Mouse (Mus musculus): ENCODE results near the gene Plxnd1. TPM values are rescaled to one million over a fixed set of nuclear protein-coding genes. Genes with fewer than 3 reads are reported as not detected.

Plxnd1 gene
- polyA plus RNA-seq, 1 experiment from 2014 or later = 23.8 TPM

DNA sequence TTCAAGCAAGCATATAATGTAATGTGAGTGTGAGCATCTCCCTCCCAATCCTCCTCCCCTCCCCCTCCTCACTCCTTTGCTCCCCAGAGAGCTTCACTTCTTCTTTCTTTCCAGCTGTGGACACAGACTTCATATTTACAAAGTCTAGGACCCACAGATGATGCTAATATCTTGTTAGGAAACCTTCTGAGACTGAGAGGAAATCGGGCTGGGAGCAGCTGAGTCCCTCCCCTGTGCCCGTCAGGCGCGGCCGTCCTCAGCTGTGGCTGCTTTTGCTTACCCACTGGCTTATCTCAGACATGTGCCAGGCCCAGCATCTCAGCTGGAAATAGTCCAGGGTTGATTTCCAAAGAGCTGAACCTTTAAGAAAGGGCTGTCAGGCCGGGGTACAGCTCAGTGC lies 48.4 kb downstream of the Plxnd1 start:
- ATAC-seq (ENCODE audit: insufficient read depth, low FRiP score, low TSS enrichment) (no peak), DNase-seq (ENCODE audit: low spot score) (no peak)
- WGBS = 75% methylated on average over 6 of the region's 6 CpGs
- H3K9ac ChIP-seq (ENCODE audit: low read length) = no peak overlapping the region
- no peaks in the 10 kb centered on the region for H3K9me3 ChIP-seq (ENCODE audit: control insufficient read depth, low read length)
- H3K4me1 ChIP-seq (ENCODE audit: control insufficient read depth, insufficient read depth, low read length) = no peaks in the 10 kb centered on the region
- H3K27ac ChIP-seq (ENCODE audit: low read depth, low read length) = no peak overlapping the region
- no peaks in the 10 kb centered on the region for H3K36me3 ChIP-seq (ENCODE audit: control insufficient read depth, insufficient read depth, low read length)
- no peak overlapping the region for H3K4me2 ChIP-seq (ENCODE audit: low read depth)
- no peak overlapping the region for H3K4me3 ChIP-seq (ENCODE audit: low read depth, low read length)
- no peaks in the 10 kb centered on the region for H3K27me3 ChIP-seq (ENCODE audit: control insufficient read depth, insufficient read depth, low read length)

DNA sequence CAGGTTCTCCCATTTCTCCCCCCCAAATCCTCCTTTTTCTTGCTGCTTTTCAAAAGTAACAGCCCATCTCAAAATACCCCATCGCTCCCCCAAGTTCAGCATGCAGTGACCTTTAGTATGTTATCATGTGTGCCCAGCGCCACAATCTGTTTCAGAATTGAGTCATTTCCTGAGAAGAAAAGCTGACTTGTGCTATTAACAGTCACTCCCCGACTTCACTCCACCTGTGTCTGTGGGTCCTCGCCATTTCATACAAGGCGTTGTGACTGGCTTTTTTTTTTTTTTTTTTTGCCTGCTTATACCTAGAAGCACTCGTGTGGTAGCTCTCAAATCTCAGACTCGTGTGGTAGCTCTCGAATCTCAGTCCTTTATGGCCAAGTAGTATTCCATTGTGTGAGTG lies 49.2 kb downstream of the Plxnd1 start:
- Histone ChIP-seq H3K9me3 (ENCODE audit: control insufficient read depth, low read length) (no peaks in the 10 kb centered on the region), H3K36me3 (ENCODE audit: control insufficient read depth, insufficient read depth, low read length) (no peaks in the 10 kb centered on the region), H3K27ac (ENCODE audit: low read depth, low read length) (no peak overlapping the region), H3K27me3 (ENCODE audit: control insufficient read depth, insufficient read depth, low read length) (no peaks in the 10 kb centered on the region), H3K9ac (ENCODE audit: low read length) (no peak overlapping the region), H3K4me1 (ENCODE audit: control insufficient read depth, insufficient read depth, low read length) (no peaks in the 10 kb centered on the region), H3K4me2 (ENCODE audit: low read depth) (no peak overlapping the region), H3K4me3 (ENCODE audit: low read depth, low read length) (no peak overlapping the region)
- ATAC-seq (ENCODE audit: insufficient read depth, low FRiP score, low TSS enrichment) (no peak), DNase-seq (ENCODE audit: low spot score) (no peak)
- WGBS = 86% methylated on average over 8 of the region's 8 CpGs

DNA sequence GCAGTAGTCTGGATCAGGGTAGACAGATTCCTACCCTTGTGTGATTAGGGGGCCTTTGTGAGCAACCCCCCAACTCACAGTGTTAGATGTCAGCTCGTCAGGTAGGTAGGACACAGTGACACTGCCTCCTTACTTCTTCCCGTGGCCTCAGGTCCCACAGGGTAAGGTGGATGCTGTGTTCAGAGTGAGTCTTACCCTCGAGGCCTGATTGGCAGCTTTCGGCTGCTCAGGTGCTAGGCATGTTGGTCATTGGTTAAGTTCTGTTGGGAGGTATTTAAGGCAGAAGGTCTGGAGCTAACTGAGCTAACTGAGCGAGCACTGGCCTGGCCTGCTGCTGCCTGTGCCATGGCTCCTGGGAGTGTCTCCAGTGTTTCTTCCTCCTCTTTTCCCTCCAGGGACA lies 50.2 kb downstream of the Plxnd1 start, which contains the start of gene H1foo:
Gene H1foo (plus strand): TSS at position 301 of the 400 bp plus-strand sequence.
- WGBS = 88% methylated on average over 5 of the region's 5 CpGs
- Histone ChIP-seq H3K9ac (ENCODE audit: low read length) (no peak within 1 kb of the TSS), H3K9me3 (ENCODE audit: control insufficient read depth, low read length) (no peaks in the 10 kb centered on the region), H3K4me2 (ENCODE audit: low read depth) (no peak within 1 kb of the TSS), H3K36me3 (ENCODE audit: control insufficient read depth, insufficient read depth, low read length) (no peaks in the 10 kb centered on the region), H3K27me3 (ENCODE audit: control insufficient read depth, insufficient read depth, low read length) (no peaks in the 10 kb centered on the region), H3K4me1 (ENCODE audit: control insufficient read depth, insufficient read depth, low read length) (no peaks in the 10 kb centered on the region), H3K4me3 (ENCODE audit: low read depth, low read length) (no peak within 1 kb of the TSS), H3K27ac (ENCODE audit: low read depth, low read length) (no peak within 1 kb of the TSS)
- no peak for ATAC-seq (ENCODE audit: insufficient read depth, low FRiP score, low TSS enrichment)
- no peak for DNase-seq (ENCODE audit: low spot score)

DNA sequence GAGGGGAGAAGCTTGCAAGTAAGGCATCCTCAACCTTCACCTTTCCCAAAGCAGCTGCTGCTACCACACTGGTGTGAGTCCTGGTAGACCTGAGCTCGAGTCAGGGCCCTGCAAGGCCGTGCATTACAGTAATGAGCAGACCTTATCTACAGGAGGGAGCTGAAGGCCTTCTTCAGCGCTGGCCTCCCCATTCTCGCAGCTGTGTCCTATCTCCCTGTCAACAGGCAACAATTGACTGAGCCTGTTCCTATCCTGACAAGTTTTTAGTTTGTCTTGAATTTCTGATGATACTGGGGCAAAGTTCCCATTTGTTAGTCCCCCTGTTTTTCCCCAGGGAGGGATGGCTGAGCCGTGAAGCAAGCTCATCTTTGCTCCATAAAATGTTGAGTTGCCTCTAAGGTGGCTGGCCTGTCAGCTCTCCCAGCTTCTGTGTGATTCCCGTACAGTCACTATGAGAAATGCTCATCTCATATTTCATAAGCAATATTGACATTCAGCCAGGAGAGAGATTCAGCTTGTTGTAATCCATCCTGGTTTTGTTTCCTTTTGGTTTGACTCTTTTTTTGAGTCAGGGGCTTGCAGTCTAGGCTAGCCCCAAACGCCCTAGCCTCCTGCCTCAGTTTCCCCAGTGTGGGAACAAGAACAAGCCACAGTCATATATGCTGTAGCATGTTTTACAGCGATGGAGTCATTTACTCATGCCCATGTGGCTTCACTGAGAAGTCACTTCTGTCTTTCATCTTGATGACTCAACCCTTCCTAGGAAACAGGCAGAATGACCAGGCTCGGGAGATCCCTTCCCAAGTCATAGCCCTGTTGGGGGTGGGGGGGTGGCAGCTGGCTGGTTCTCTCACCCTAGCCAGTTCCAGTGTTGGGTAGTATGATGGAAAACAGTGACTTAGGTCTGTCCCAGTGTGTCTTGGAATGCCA lies 51.0 kb downstream of the Plxnd1 start:
- H3K27ac ChIP-seq (ENCODE audit: low read depth, low read length) = no peak overlapping the region
- H3K9me3 ChIP-seq (ENCODE audit: control insufficient read depth, low read length) = no peaks in the 10 kb centered on the region
- H3K4me3 ChIP-seq (ENCODE audit: low read depth, low read length) = no peak overlapping the region
- DNase-seq (ENCODE audit: low spot score) = no peak
- H3K36me3 ChIP-seq (ENCODE audit: control insufficient read depth, insufficient read depth, low read length) = no peaks in the 10 kb centered on the region
- no peak overlapping the region for H3K9ac ChIP-seq (ENCODE audit: low read length)
- 79% methylated on average over 9 of the region's 9 CpGs for WGBS
- H3K4me1 ChIP-seq (ENCODE audit: control insufficient read depth, insufficient read depth, low read length) = no peaks in the 10 kb centered on the region
- H3K4me2 ChIP-seq (ENCODE audit: low read depth) = no peak overlapping the region
- no peaks in the 10 kb centered on the region for H3K27me3 ChIP-seq (ENCODE audit: control insufficient read depth, insufficient read depth, low read length)
- ATAC-seq (ENCODE audit: insufficient read depth, low FRiP score, low TSS enrichment) = no peak

DNA sequence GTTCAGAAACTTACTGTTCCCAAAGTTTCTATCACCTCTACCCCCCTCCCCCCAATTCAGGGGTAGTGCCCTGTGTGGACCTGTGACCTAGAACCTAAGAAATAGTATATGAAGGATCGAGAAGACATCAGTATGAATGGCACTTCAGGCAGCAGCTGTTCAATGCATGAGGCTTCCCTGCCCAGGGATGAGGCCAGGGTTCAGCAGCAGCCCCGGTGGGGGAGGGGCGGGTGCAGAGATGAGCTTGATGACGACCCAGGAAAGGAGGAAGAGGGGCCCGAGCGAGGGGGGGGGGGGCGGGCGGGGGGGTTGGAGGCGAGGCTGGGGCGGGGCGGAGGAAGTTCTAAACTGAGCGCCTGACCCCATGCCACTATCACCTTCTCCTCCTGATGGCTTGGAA lies 53.7 kb downstream of the Plxnd1 start:
- no peaks in the 10 kb centered on the region for H3K9me3 ChIP-seq (ENCODE audit: control insufficient read depth, low read length)
- H3K36me3 ChIP-seq (ENCODE audit: control insufficient read depth, insufficient read depth, low read length) = no peaks in the 10 kb centered on the region
- H3K4me2 ChIP-seq (ENCODE audit: low read depth) = no peak overlapping the region
- H3K4me1 ChIP-seq (ENCODE audit: control insufficient read depth, insufficient read depth, low read length) = no peaks in the 10 kb centered on the region
- no peak overlapping the region for H3K4me3 ChIP-seq (ENCODE audit: low read depth, low read length)
- no peaks in the 10 kb centered on the region for H3K27me3 ChIP-seq (ENCODE audit: control insufficient read depth, insufficient read depth, low read length)
- no peak overlapping the region for H3K9ac ChIP-seq (ENCODE audit: low read length)
- no peak overlapping the region for H3K27ac ChIP-seq (ENCODE audit: low read depth, low read length)
- 9% methylated on average over 10 of the region's 12 CpGs for WGBS
- no peak for DNase-seq (ENCODE audit: low spot score)
- ATAC-seq (ENCODE audit: insufficient read depth, low FRiP score, low TSS enrichment) = no peak

DNA sequence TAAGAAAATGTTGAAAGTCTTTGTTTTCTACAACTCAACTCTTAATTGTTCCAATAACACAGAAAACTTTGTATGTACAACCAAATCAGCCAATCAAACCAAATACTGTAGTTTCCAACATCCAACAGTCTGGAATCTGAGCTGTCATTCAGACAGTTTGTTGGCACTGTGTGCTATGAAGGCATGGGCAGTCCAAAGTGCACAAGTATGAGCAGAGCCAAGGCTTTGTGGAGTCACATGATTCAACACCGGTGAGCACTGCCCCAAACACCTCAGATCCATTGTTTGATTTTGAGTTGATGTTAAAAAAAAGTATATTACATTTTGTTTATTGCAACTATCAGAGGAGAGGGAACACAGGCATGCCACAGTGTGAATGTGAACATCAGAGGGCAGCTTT lies 54.2 kb downstream of the Plxnd1 start:
- 97% methylated on average over 1 of the region's 1 CpGs for WGBS
- no peak overlapping the region for H3K27ac ChIP-seq (ENCODE audit: low read depth, low read length)

DNA sequence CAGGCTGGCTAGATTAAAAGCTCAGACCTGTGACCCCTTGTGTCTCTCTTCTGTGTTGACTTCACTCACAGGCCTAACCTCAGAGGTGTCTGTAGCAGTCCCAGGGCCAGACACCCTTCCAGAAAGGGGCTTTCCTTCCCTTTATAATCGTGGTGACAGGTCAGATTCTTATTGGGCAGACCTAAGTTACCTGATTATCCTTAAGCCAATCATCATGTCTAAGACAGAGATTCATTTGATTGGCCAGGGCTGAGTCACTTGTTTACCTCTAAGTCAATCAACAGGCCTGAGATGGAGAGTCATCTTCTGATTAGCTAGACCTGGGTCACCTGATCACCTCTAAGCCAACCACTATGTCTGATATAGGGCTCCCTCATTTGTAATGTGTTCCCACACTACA lies 56.0 kb downstream of the Plxnd1 start:
- 59% methylated on average over 1 of the region's 1 CpGs for WGBS

More for the DNA sequence above, 54.2 kb downstream of the Plxnd1 start:
- H3K36me3 ChIP-seq (ENCODE audit: control insufficient read depth, insufficient read depth, low read length) = no peaks in the 10 kb centered on the region
- ATAC-seq (ENCODE audit: insufficient read depth, low FRiP score, low TSS enrichment) (no peak), DNase-seq (ENCODE audit: low spot score) (no peak)
- H3K27me3 ChIP-seq (ENCODE audit: control insufficient read depth, insufficient read depth, low read length) = no peaks in the 10 kb centered on the region
- no peaks in the 10 kb centered on the region for H3K9me3 ChIP-seq (ENCODE audit: control insufficient read depth, low read length)
- no peak overlapping the region for H3K4me3 ChIP-seq (ENCODE audit: low read depth, low read length)
- no peaks in the 10 kb centered on the region for H3K4me1 ChIP-seq (ENCODE audit: control insufficient read depth, insufficient read depth, low read length)
- no peak overlapping the region for H3K4me2 ChIP-seq (ENCODE audit: low read depth)
- H3K9ac ChIP-seq (ENCODE audit: low read length) = no peak overlapping the region

DNA sequence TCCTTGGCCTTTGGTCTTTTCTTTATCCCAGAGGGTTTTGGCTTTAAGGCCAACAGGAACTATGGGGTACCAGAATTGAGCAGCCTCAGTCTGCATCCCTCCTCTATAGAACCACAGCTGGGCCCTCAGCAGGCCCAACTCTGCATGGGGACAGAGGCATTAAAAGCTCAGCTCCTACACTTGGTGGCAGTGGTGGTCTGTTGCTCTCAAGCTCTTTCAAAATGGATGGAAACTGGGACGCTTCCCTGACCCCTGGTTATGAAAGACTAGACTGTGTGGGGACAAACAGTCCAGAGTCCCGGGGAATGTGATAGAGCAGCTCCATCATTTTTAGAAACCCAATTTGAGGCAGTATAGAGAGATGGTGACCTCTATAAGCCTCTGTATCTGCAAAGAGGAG lies 56.8 kb downstream of the Plxnd1 start:
- Histone ChIP-seq H3K4me2 (ENCODE audit: low read depth) (no peak overlapping the region), H3K4me3 (ENCODE audit: low read depth, low read length) (no peak overlapping the region), H3K4me1 (ENCODE audit: control insufficient read depth, insufficient read depth, low read length) (no peaks in the 10 kb centered on the region), H3K9ac (ENCODE audit: low read length) (no peak overlapping the region), H3K9me3 (ENCODE audit: control insufficient read depth, low read length) (no peaks in the 10 kb centered on the region), H3K27ac (ENCODE audit: low read depth, low read length) (no peak overlapping the region), H3K36me3 (ENCODE audit: control insufficient read depth, insufficient read depth, low read length) (no peaks in the 10 kb centered on the region), H3K27me3 (ENCODE audit: control insufficient read depth, insufficient read depth, low read length) (no peaks in the 10 kb centered on the region)
- ATAC-seq (ENCODE audit: insufficient read depth, low FRiP score, low TSS enrichment) (no peak), DNase-seq (ENCODE audit: low spot score) (no peak)
- WGBS = 92% methylated on average over 2 of the region's 2 CpGs

More for the DNA sequence above, 56.0 kb downstream of the Plxnd1 start:
- no peak overlapping the region for H3K27ac ChIP-seq (ENCODE audit: low read depth, low read length)
- H3K4me3 ChIP-seq (ENCODE audit: low read depth, low read length) = no peak overlapping the region
- H3K4me2 ChIP-seq (ENCODE audit: low read depth) = no peak overlapping the region
- ATAC-seq (ENCODE audit: insufficient read depth, low FRiP score, low TSS enrichment) (no peak), DNase-seq (ENCODE audit: low spot score) (no peak)
- no peaks in the 10 kb centered on the region for H3K4me1 ChIP-seq (ENCODE audit: control insufficient read depth, insufficient read depth, low read length)
- H3K9me3 ChIP-seq (ENCODE audit: control insufficient read depth, low read length) = no peaks in the 10 kb centered on the region
- no peak overlapping the region for H3K9ac ChIP-seq (ENCODE audit: low read length)
- H3K36me3 ChIP-seq (ENCODE audit: control insufficient read depth, insufficient read depth, low read length) = no peaks in the 10 kb centered on the region
- no peaks in the 10 kb centered on the region for H3K27me3 ChIP-seq (ENCODE audit: control insufficient read depth, insufficient read depth, low read length)

DNA sequence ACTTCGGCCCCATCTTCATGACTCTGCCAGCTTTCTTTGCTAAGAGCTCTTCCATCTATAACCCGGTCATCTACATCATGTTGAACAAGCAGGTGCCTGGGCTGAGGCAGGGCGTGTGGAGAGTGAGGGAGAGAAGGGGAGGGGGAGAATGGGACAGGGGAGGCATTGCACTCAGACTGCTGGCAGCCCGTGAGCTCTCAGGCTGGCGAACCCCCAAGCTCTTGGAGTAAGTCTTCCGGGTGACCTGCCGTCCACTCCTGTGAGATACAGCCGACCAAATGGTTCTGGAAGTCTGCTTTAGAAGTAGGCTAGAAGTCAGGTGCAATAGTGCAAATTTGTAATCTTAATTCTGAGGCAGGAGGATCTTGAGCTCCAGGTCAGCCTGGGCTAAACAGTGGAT lies 59.3 kb downstream of the Plxnd1 start:
- H3K4me1 ChIP-seq (ENCODE audit: control insufficient read depth, insufficient read depth, low read length) = no peaks in the 10 kb centered on the region
- H3K4me2 ChIP-seq (ENCODE audit: low read depth) = no peak overlapping the region
- no peak overlapping the region for H3K27ac ChIP-seq (ENCODE audit: low read depth, low read length)
- H3K4me3 ChIP-seq (ENCODE audit: low read depth, low read length) = no peak overlapping the region
- no peaks in the 10 kb centered on the region for H3K9me3 ChIP-seq (ENCODE audit: control insufficient read depth, low read length)
- ATAC-seq (ENCODE audit: insufficient read depth, low FRiP score, low TSS enrichment) (no peak), DNase-seq (ENCODE audit: low spot score) (no peak)
- WGBS = 80% methylated on average over 8 of the region's 8 CpGs
- no peaks in the 10 kb centered on the region for H3K36me3 ChIP-seq (ENCODE audit: control insufficient read depth, insufficient read depth, low read length)
- no peak overlapping the region for H3K9ac ChIP-seq (ENCODE audit: low read length)
- H3K27me3 ChIP-seq (ENCODE audit: control insufficient read depth, insufficient read depth, low read length) = no peaks in the 10 kb centered on the region

All from neural tube, embryonic 11.5 days (tissue).